Mouse (Mus musculus) cerebellum, adult 8-10 months (tissue): ENCODE data around the gene Phkg2.
A peak's percentile ranks its signal among the peaks of the same experiment; 100 is the strongest.

ENCODE experiments used
- DNase-seq: peaks from one replicate; pipeline ENCODE4 v3.0.0; 2022

Gene Phkg2

DNA sequence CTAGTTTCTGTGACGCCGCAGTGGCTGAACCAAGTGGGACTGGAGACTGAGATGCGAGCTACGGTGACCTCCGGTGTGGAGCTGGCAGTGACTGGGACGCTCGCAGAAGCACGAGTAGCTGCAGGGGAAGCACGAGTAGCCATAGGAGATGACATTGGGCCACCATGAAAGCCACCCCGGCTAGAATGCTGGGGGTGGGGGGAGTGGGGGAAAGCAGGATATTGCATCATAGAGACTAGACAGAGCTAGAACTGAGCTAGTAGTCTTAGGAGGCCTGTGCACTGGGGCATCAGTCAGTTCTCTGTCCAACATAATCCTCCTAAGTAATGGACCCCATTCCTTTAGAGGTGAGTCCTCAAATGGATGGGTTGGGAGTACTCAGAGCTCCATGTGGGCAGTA, 31.1 kb downstream of the Phkg2 start:
- no peak for DNase-seq

DNA sequence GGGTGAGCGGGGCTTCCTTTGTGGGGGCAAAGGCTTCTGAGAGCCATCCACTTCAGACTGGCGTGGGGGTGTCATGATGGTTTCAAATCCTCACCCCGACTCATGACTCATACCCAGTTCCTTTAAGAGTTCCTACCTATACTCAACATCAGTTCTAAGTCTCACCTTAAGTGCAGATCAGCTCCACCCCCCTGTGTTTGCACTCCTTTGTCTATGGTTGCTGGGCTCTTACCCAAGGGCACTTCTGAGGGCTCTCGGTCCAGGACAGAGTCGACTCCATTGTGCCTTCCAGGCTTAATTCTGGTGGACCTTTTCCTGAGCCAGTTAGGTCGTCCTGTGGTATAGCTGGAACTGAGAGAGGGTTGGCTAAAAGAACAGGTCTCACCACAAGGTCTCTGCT, 34.0 kb downstream of the Phkg2 start:
- no peak for DNase-seq

DNA sequence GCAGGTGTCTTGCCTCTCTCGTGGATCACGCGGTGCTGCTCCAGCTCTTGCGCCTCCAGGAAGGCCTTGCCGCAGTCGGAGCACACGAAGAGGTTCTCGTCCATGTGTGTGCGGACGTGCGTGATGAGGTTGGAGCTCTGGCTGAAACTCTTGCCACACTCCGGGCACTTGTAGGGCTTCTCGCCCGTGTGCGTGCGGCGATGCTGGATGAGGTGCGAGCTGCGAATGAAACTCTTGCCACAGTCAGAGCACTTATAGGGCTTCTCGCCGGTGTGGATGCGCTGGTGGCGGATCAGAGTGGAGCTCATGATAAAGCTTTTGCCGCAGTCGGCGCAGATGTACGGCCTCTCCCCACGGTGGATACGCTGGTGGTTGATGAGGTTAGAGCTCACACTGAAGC, 37.9 kb downstream of the Phkg2 start:
- no peak for DNase-seq

DNA sequence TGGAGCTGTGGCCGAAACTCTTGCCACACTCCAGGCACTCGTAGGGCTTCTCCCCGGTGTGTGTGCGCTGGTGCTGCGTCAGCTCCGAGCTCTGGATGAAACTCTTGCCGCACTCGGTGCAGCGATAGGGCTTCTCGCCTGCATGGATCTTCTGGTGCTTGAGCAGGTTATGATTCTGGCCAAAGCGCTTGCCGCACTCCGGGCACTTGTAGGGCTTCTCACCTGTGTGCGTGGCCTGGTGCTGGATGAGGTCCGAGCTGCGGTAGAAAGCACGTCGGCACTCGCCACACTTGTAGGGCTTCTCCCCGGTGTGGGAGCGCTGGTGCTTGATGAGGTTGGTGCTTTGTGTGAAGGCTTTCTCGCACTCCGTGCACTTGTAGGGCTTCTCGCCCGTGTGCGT, 38.4 kb downstream of the Phkg2 start:
- no peak for DNase-seq

DNA sequence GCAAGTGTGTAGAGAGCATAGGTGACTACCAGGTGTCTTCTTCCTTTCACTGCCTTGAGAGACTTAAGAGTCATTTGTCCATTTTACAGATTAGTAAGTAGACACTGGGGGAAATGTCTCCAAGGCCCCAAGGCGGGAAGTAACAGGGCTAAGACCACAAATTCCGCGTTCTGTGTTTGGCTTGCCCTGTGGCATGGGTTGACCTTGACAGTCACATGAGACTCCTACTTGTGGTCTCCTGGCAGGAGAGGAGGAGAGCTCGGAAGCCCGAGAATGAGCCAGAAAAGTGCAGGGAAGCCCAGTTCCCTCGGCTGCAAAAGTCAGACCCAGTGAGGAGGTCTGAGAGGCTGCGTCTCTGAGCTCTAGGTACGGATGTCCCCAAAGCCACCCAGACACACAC, 40.4 kb downstream of the Phkg2 start:
- DNase-seq, result no peak

DNA sequence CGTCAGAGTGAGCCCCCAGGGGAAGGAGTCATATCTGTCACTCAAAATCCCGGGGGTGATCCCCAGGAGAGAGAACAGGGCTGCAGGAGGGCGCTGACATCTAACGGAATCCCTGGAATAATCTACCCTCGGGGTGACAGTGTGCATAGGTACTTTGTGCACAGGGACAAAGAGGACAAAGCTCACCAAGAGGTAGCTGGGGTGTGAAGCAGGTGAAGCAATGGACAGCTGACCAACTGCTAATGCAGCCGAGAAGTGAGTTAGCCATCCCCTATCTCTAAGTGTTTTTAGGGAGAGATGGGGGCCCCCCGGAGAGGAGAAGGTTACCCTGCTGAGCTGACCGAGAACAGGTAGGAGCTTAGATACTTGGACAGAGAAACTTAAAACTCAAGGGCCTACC, 41.0 kb downstream of the Phkg2 start:
- no peak for DNase-seq

DNA sequence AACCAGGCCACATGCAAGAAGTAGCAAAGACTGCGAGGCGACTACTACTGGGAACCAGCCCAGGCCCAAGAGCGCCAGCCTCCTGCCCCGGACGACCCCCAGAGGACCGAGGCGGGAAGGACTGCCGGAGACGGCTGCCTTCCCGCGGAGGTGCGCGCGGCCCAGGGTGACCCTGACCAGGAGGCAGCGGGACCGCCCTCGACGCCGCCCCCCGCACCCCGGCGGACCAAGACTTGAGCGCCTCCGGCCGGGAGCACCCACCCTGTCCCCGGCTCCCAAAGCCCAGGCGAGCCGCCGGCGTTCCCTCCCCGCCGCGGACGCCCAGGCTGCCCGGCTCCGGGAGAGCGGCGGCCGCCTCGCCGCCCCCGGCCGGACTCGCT, 41.4 kb downstream of the Phkg2 start:
- DNase-seq, result no peak

DNA sequence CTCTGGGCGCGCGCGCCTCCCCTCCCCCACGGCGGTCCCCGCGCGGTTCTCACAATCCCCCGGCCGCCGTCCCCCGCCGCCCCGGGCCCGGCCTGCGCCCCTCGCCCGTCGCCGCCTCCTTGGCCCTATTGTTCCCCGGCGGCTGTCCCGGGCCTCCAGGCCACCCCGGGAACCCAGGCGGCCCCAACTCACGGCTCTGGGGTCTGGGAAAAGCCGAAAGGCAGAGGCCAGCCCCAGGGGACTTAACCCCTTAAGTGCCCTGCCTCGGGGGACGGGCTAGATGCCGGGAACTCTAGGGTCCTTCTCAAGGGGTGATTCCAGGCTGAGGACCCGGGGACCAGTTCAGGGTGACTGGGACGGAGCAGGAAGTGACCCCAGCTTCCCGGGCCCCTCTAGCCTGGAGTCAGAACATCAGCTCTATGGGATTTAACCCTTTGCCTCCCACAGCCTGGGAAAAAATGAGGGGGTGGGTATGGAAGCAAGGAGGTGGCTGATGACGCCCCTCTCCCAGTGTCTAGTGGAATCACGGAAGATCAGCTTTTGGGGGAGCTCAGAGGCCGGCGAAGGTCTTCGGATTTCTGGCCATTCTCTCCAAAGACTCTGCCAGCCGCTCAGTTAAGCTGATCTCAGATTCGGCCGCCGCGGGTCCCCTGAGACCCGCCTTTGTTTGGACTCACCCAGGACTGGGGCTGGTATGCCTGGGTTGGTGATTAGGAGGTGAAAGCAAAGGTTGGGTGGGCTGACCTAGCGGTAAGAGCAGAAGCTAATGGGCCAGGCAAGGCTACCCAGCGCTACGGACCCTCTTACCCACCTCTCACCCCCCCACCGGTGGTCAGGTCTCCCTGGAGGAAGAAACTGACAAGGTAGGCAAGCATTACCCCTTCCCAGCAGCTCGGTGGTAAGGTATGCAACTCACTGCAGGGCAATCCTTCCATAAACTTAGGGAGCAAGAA, 42.0 kb downstream of the Phkg2 start, which contains the start of gene Zfp629:
TSS of gene Zfp629 (minus strand) at position 907 of the 953 bp plus-strand sequence.
- DNase-seq, result peak; percentile 76

DNA sequence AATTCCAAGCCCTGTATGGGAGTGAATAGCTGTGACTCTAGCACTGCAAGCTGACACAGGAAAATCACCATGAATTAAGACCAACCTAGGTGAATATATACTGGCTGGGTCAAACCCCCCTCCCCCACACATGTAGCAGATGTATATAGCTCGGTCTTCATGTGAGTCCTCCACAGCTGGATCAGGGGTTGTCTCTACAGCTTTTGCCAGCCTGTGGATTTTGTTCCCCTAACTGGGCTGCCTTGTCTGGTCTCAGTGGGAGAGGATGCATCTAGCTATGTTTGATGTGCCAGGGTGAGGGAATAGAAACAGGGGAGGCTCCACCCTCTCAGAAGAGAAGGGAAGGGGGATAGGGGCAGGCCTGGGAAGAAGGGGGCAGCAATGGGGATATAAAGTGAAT, 43.2 kb downstream of the Phkg2 start:
- DNase-seq, result peak; percentile 5

DNA sequence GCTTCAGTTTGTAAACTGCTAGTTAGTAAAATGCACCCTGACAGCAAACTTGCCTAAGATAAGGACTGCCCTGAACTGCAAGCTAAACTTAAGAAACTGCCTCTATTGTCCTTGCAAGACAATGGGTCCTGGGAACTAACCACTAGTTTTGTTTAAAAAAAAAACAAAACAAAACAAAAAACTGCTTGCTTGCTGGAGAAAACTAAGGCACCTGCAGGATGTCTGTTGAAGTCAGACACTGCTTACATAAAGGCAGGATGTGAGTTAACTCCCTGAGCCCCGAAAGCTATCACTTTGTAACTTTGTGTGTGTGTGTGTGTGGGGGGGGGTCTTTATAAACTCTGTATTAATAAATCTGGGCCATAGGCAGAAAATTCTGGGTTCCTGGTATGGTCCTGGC, 43.7 kb downstream of the Phkg2 start:
- DNase-seq, result no peak

DNA sequence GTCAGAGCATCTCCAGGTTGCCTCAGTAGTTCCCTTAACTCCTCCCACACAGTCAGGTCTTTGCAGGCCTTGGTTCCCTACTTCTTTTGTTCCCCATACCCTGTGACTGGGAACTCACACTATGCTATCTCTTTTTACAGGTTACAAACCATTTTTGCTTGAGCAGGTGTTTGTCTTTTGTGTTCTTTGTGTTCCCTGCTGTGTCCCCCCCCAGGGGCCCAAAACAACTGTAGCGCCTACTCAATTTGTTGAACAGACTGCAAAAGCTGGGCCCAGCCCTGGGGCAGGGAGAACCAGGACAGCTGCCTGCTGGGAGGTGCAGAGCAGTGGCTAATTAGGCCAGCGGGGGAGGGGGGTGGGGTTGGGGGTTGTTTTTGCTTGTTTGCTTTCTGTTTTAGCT, 44.8 kb downstream of the Phkg2 start:
- DNase-seq, result peak; percentile 7

DNA sequence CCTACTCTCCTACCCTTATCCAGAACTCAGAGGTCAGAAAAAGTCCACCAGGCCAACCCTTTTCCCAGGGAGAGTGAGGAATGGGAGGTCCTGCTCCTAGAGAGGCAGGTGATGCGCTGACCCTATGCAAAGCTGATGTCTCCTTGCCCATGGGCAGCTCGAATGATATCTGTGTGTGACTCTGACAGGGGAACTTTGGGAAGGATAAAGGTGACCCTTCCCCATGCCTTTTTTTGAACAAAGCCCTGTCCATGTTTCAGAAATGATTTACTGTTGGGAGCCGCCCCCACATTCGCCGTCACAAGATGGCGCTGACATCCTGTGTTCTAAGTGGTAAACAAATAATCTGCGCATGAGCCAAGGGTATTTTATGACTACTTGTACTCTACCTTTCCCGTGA, 45.3 kb downstream of the Phkg2 start:
- DNase-seq, result peak; percentile 3

DNA sequence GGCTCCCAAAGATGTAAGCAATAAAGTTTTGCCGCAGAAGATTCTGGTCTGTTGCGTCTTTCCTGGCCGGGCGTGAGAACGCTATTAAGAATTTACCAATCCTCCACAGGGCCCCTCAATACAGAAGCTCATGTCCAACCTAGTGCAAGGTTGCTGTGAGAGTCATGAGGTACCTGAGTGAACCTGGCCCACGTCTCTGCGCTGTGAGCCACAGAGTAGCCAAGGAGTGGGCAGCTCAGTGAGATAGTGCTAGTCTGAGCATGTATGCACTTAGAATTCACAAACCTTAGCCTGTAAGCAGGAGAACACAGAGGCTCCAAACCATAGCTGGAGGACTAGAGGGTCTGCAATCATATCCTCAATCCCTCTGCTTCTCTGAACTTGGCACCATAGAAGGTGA, 52.9 kb downstream of the Phkg2 start:
- DNase-seq, result no peak

DNA sequence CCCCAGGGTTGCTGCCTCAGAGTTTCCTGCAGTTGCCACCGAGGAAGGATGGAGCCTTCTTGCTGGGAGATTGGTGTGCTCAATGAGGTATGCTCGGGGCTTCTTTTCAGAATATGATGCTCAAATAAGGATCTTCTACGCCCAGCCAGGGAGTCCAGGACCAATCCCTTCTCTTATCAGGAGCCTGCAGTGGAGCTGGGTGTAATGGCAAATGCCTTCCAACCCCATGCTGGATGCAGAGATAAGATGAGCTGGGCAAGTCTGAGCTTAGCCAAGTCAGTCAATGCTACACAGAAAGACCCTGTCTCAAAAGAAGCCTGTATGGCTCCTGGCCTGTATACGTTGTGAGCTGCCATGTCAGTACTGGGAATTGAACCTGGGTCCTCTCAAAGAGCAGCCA, 53.3 kb downstream of the Phkg2 start:
- no peak for DNase-seq

DNA sequence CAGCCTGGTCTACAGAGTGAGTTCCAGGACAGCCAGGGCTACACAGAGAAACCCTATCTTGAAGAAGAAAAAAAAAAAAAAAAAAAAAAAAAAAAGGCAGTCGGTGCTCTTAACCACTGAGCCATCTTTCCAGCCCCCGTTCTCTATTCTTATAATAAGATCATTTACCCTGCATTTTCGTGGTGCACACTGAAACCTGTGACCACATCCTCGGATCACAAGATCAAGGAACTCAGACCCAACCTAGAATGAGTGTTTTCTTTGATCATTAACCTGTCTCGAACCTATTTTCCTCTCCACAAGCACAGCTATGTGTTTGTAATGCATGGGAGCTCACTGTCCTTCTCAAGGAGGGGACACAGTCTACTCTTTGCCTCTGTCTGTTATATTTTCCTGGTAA, 55.5 kb downstream of the Phkg2 start:
- DNase-seq, result no peak

DNA sequence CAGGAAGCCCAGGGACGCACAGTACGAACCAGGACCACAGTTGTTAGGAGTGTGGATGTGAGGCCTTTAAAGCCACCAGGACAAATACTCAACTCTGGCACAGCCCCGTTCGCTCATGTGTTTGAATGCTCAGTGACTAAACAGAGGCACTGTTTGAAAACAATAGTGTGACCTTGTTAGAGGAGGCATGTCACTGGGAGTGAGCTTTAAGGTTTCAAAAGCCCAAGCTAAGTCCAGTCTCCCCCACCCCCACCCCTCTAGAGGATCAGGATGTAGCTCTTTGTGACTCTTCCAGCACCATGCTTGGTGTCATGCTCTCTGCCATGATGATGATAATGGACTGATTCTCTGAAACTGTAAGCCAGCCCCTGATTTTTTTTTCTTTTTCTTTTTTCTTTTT, 58.3 kb downstream of the Phkg2 start:
- DNase-seq, result no peak
